Mouse (Mus musculus) adrenal gland, adult (tissue): ENCODE measurements at regions not wholly inside any gene's neighbourhood (a gene's known extent, or its start where the extent isn't known, plus 50 kb on each side); places are given as distances from the start of the nearest gene placed in this dataset.
"Not testable (repeated sequence)": the region's sequence is repeated elsewhere in the genome, so short reads cannot be mapped to it uniquely, and the experiment has no call there.

Source experiments
- DNase-seq, 2 experiments: peaks; one replicate each; pipeline ENCODE4 v3.0.0; 2022 to 2023; ENCODE audit warnings: low spot score in 1 of 2; ENCODE audit not compliant: inconsistent age in 2 of 2

- DNase-seq, result no peak
Measured at GRCm38 (mm10) chr14:16074089-16074488, 175.0 kb upstream of the Ngly1 start.

DNA sequence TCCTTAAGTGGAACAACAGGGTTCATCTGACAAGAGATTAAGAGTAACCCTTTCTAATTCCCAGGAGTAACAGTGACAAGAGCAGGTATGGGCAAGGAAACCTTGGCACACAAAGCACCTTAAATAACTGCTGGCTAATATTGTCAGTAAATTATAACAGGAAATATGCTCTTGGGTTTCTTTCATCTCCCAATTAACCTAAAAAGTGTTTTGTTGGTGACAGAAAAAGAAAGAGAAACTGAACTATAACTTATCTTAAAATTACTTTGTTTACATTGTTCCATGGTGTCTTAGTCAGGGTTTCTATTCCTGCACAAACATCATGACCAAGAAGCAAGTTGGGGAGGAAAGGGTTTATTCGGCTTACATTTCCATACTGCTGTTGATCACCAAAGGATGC lies 170.0 kb upstream of the Ngly1 start:
- no peak for DNase-seq

GRCm38 (mm10) chr14:16087231-16087630 lies 161.8 kb upstream of the Ngly1 start:
- not testable (repeated sequence) for DNase-seq

DNA sequence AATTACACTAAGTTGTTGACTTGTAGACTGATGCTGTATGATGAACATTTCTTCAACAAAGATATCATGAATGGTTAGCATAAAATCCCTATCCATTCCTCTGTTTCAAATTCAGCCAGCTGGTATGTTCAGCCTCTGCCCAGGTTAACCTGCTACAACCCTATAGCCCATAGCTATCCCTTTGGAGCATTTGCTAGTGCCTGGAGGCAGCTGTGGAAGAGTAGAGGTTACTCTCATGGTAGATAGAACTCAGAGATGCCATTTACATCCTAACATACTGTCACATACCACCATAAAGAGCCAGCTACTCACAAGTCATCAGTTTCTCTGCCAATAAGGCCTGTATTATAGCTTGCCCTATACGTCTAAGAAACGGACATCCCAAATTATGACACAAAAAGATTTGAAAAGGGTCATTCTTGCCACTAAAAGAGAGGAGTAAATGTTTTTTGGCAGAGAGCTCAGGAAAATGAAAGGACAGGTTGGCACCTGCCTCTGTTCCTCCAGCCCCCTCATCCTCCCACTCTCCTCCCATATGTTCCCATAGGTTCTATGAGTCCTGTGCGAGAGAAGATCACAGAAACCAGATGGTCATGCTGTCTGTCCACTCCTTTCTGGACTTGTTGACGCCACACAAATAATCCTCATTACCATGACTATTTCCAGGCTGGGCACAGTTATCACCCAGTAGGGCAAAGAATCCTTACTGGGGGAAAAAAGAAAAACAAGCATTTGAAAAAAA lies 156.5 kb upstream of the Ngly1 start:
- no peak for DNase-seq

DNA sequence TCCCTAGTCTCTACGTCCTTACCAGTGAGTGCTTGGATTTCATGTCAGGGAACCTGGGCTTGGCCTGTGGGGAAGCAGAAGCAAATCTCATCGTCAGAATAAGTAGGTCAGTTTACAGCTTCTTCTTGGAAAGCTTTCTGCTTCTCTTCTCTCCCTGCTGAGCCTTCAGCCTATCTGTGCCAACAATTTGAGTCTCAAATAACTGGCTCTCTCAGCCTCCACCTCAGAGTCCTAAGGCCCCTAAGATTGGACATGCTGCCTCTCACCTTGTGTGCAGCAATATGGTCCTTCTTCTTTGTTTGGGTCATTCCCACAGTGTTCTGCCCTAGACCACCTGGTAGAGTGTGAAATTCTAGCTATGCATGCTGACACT lies 156.0 kb upstream of the Ngly1 start:
- DNase-seq, result no peak

- DNase-seq, result no peak
Measured at GRCm38 (mm10) chr14:16109414-16109813, 139.7 kb upstream of the Ngly1 start.

DNA sequence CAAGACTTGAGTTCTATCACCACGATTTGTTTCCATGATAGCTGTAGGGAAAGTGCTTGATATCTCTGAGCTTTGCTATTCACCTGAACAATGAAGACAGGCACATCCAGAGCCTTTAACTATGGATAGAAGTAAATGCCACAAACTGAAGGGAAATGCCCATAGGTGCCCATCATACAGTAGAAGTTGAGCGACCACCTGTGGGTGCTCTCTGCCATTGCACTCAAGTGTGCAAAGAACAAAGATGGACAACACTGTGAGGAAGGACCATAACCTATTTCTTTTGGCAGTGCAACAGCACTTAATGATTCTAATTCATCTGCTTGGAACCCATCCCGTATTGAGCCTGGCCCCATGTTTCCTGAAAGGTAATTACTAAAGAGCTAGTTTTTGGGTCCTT lies 116.4 kb upstream of the Ngly1 start:
- DNase-seq, result no peak

- no peak for DNase-seq
Measured at GRCm38 (mm10) chr14:16133410-16133809, 115.7 kb upstream of the Ngly1 start.

- DNase-seq, result peak in 1 of 2 experiments; percentile 25
Measured at GRCm38 (mm10) chr14:16136187-16136586, 112.9 kb upstream of the Ngly1 start.

GRCm38 (mm10) chr14:16144299-16144698 lies 104.8 kb upstream of the Ngly1 start:
- DNase-seq, result no peak

- DNase-seq, result no peak
Measured at GRCm38 (mm10) chr14:16146811-16147210, 102.3 kb upstream of the Ngly1 start.

DNA sequence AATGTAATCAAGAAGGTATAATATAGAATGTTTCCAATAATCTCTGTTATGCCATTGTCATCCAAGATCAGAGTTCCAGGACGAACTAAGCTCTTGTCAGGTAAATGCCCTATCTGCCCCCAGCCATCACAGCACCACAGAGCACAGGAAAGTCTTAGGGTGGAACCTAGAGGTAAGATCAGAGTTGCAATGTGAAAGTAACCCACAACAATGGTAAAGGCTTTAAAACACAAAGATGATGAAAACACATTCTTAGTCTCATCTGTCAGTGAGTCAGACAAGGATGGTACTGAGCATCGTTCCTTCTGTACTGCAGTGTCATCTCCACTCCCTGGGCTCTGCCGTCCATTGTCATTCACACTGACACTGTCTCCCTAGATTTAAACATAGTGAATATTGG lies 97.3 kb upstream of the Ngly1 start:
- no peak for DNase-seq

DNA sequence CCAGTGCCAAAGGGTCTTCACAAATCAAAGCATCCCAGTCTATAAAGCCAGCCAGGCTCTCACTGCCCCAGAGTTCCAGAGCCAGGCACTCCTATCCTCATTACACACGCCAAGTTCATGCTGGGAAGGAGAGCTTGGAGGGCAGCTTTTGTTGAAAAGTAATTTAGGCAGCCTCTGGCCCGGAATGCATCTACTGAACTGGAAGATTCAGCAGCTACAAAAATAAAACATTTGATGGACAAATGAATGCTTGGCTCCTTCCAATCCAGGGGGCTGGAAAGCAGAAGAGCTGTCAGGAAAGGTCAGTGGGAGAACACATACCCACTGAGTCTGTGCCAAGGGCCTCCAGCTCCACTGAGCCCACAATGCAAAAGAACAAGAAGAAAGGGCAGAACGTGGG lies 96.4 kb upstream of the Ngly1 start:
- no peak for DNase-seq

DNA sequence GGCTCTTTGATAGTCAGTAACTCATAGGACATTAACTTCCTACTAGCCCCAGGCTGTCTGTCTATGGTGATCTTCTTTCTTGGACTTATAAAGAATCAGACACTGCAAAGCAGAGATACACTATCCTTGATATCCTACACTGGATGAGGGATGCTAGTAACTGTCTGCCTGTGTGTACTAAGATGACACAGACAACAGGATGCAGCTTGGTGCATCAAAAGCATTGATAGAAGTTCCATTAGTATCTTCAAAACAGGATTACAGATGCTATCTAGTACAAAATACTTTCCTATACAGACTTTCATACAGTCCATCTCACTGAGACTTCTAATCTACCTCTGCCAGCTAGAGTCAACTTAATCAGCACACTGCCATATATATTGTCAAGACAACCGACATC lies 94.0 kb upstream of the Ngly1 start:
- DNase-seq, result no peak

DNA sequence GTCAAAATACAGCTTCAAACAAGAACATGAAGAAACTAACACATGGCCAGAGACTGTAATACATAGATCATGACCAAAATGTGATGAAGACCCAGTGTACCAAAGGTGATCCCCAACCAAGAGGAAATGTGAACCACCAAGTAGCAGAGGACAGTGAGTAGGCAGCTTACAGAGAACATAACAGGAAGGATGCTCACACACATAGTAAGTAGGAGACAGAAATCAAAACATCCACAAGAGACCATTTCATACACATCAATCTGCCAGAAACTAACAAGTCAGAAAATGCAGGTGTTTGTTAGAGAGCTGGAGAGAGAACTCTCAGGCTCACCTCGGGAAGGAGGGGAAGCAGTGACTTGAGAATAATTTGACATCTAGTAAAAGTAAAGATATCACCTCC lies 78.9 kb upstream of the Ngly1 start:
- DNase-seq, result no peak

DNA sequence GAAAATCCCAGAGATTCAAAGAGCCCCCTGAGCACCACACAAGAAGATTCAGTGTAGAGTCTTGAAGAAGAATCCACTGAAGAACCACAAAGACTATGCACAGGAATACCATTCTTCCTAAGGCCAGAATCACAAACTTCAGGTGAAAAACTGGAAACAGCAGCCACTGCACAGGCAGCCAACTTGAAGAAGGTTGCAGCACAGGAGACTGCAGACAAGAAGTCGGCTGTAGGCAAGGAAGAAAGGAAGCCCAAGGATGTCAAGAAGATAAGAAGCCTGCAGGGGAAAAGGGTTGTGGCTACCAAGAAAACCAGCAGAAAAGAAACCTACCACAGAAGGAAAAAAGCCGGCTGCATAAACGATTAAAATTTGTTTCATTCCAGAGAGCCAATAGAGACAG lies 76.8 kb upstream of the Ngly1 start:
- no peak for DNase-seq

GRCm38 (mm10) chr14:16173292-16173691 lies 75.8 kb upstream of the Ngly1 start:
- no peak for DNase-seq

GRCm38 (mm10) chr14:16178227-16178626 lies 70.9 kb upstream of the Ngly1 start:
- no peak for DNase-seq

GRCm38 (mm10) chr14:16181822-16182221 lies 67.3 kb upstream of the Ngly1 start:
- no peak for DNase-seq

- DNase-seq, result no peak
Measured at GRCm38 (mm10) chr14:16185246-16185645, 63.8 kb upstream of the Ngly1 start.
